Mouse (Mus musculus) CD4-positive, CD25-positive, alpha-beta regulatory T cell, adult 4 months (primary cell): ENCODE data around the gene Lcn6. TPM values are rescaled to one million over a fixed set of nuclear protein-coding genes. Genes with fewer than 3 reads are reported as not detected.
"Not testable (repeated sequence)": the region's sequence is repeated elsewhere in the genome, so short reads cannot be mapped to it uniquely, and the experiment has no call there.

Experiments
- ATAC-seq: one replicate; pipeline ENCODE4 v1.8.0; 2017
- polyA plus RNA-seq, 2 experiments: library from polyadenylated mRNA; unstranded; fragments of 100-300 nt; shearing (Covaris generic); gene quantifications; one replicate each; pipeline ENCODE4 v1.2.1; 2017

Gene Lcn6
- polyA plus RNA-seq, 2 experiments from 2014 or later: not detected

- ATAC-seq: peak; percentile 92
Observed at GRCm38 (mm10) chr2:25706643-25707481, 30.3 kb downstream of the Lcn6 start, which contains the start of gene Bmyc. TSS of gene Bmyc (plus strand) at chr2:25706739.

- ATAC-seq: peak; percentile 19
Observed at GRCm38 (mm10) chr2:25708121-25708520, 31.5 kb downstream of the Lcn6 start.

- ATAC-seq: not testable (repeated sequence)
Observed at GRCm38 (mm10) chr2:25709056-25709455, 32.5 kb downstream of the Lcn6 start.

DNA sequence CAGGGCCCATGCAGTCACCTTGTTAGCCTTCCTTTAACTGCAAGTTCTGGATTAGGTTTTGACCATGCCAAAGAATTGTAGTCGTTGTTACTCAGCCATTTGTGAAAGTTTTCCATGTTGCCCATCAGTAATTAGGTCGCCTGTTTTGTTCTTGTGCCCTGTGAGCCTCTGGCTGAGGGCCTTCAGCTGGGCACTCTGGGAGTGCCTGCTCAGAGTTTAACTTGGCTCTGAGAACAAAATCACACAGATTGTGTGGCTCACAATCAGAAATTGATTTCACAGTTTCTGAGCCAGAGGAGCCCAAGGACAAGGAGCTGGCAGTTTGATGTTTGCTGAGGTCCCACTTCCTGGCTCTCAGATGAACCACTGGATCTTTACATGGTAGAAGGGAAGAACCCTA, 33.2 kb downstream of the Lcn6 start:
- ATAC-seq: not testable (repeated sequence)

DNA sequence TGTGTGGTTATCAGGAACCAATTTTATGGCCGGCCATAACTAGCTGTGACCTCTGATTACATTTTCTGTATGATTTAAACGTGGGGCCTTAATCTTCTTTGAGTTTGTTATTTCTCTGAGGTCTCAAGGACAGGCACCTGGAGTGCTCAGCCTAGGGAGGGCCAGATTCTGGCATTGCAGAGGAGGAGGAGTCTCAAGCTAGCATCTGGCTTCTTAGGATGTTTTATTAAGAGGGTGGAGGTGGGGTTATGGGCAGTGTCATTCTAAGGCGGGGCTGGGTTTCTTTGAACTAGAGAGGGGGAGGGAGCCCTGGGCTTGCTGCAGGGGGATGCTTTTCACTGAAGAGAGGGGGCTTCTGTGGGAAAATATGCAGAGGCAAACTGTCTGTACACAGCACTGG, 35.1 kb downstream of the Lcn6 start:
- not testable (repeated sequence) for ATAC-seq

- no peak for ATAC-seq
Observed at GRCm38 (mm10) chr2:25717222-25717621, 40.6 kb downstream of the Lcn6 start.

Other genes starting within 250 kb of the Lcn6 start
- 10 to 100 TPM; 31.9 to 45.3 TPM for gene Abca2, start 248.1 kb upstream of the Lcn6 start, polyA plus RNA-seq
- 1 to 10 TPM; 1.2 to 2.2 TPM for gene Clic3, start 219.9 kb upstream of the Lcn6 start, polyA plus RNA-seq
- gene Paxx, start 215.7 kb upstream of the Lcn6 start, polyA plus RNA-seq: 100 to 1,000 TPM in 1 of 2 experiments, 10 to 100 TPM in 1; 74.7 to 102 TPM
- not detected for gene Ptgds, start 206.7 kb upstream of the Lcn6 start, polyA plus RNA-seq
- not detected for gene Lcn12, start 182.9 kb upstream of the Lcn6 start, polyA plus RNA-seq
- gene Fbxw5, start 176.0 kb upstream of the Lcn6 start, polyA plus RNA-seq: 100 to 1,000 TPM in 1 of 2 experiments, 10 to 100 TPM in 1; 60.7 to 143 TPM
- 1 to 10 TPM; 4.5 to 4.6 TPM for gene C8g, start 175.1 kb upstream of the Lcn6 start, polyA plus RNA-seq
- gene Traf2, start 129.8 kb upstream of the Lcn6 start, polyA plus RNA-seq: 100 to 1,000 TPM in 1 of 2 experiments, 10 to 100 TPM in 1; 83.7 to 125 TPM
- 100 to 1,000 TPM; 257 to 281 TPM for gene Edf1, start 118.9 kb upstream of the Lcn6 start, polyA plus RNA-seq
- gene Mamdc4, start 101.9 kb upstream of the Lcn6 start, polyA plus RNA-seq: 1 to 10 TPM; 1.6 to 4.7 TPM
- 10 to 100 TPM; 53.9 to 66.8 TPM for gene Phpt1, start 101.6 kb upstream of the Lcn6 start, polyA plus RNA-seq
- gene Ajm1, start 95.0 kb upstream of the Lcn6 start, polyA plus RNA-seq: not detected
- 10 to 100 TPM; 17.0 to 20.1 TPM for gene Rabl6, start 68.3 kb upstream of the Lcn6 start, polyA plus RNA-seq
- not detected for gene Ccdc183, start 59.1 kb upstream of the Lcn6 start, polyA plus RNA-seq
- under 1 TPM in 1 of 2 experiments, not detected in 1; 0.94 TPM for gene Tmem141, start 54.8 kb upstream of the Lcn6 start, polyA plus RNA-seq
- 1 to 10 TPM; 1.8 to 3.5 TPM for gene Fcna, start 48.8 kb upstream of the Lcn6 start, polyA plus RNA-seq
- gene Lcn8, start 23.7 kb upstream of the Lcn6 start, polyA plus RNA-seq: not detected
- gene Lcn5, start 18.8 kb upstream of the Lcn6 start, polyA plus RNA-seq: not detected
- 1 to 10 TPM in 1 of 2 experiments, under 1 TPM in 1; 0.69 to 3.0 TPM for gene Lcn10, start 5.9 kb downstream of the Lcn6 start, polyA plus RNA-seq
- not detected for gene Obp2a, start 23.3 kb downstream of the Lcn6 start, polyA plus RNA-seq
- gene Bmyc, start 30.0 kb downstream of the Lcn6 start, polyA plus RNA-seq: 100 to 1,000 TPM; 100 to 127 TPM
- not detected for gene Obp2b, start 60.2 kb downstream of the Lcn6 start, polyA plus RNA-seq
- not detected for gene Lcn3, start 88.8 kb downstream of the Lcn6 start, polyA plus RNA-seq
- gene Lcn11, start 100.2 kb downstream of the Lcn6 start, polyA plus RNA-seq: not detected
- not detected for gene Gm13539, start 105.5 kb downstream of the Lcn6 start, polyA plus RNA-seq
- gene Glt6d1, start 139.1 kb downstream of the Lcn6 start, polyA plus RNA-seq: not detected
- not detected for gene Lcn9, start 146.4 kb downstream of the Lcn6 start, polyA plus RNA-seq
- under 1 TPM in 1 of 2 experiments, not detected in 1; 0.58 TPM for gene Sohlh1, start 170.5 kb downstream of the Lcn6 start, polyA plus RNA-seq
- gene Kcnt1, start 186.9 kb downstream of the Lcn6 start, polyA plus RNA-seq: under 1 TPM; 0.05 to 0.24 TPM